Mouse (Mus musculus) spleen, adult 2 months (tissue): Measurements from ENCODE around the gene Mipol1. TPM values are rescaled to one million over a fixed set of nuclear protein-coding genes. Genes with fewer than 3 reads are reported as not detected.
"Not testable (repeated sequence)": the region's sequence is repeated elsewhere in the genome, so short reads cannot be mapped to it uniquely, and the experiment has no call there.

ENCODE experiments used
- DNase-seq, 2 experiments: peaks; one replicate each; pipeline versions ENCODE4 v3.0.0 to v3.0.0-alpha.2; 2012 to 2021; ENCODE audit warnings: low spot score in 2 of 2, low read depth in 1 of 2
- H3K27ac ChIP-seq: fragments of 200-500 bp; 2 replicates; pipeline ENCODE4 v1.5.1; 2012; ENCODE audit warnings: low read length, inconsistent platforms; ENCODE audit not compliant: insufficient read depth
- H3K27me3 ChIP-seq: fragments of 200-500 bp; 2 replicates; pipeline ENCODE4 v1.6.1; 2012; ENCODE audit warnings: mild to moderate bottlenecking, moderate library complexity, low read length, inconsistent platforms; ENCODE audit not compliant: control insufficient read depth, insufficient read depth
- H3K36me3 ChIP-seq: fragments of 200-500 bp; 2 replicates; pipeline ENCODE4 v1.6.1; 2012; ENCODE audit warnings: mild to moderate bottlenecking, low read length, inconsistent platforms; ENCODE audit not compliant: control insufficient read depth, insufficient read depth
- H3K4me1 ChIP-seq: fragments of 200-500 bp; 2 replicates; pipeline ENCODE4 v1.6.1; 2011; ENCODE audit warnings: inconsistent platforms; ENCODE audit not compliant: control insufficient read depth, insufficient read depth, insufficient read length
- H3K4me3 ChIP-seq: fragments of 200-500 bp; 2 replicates; pipeline ENCODE4 v1.5.1; 2011; ENCODE audit warnings: mild to moderate bottlenecking, inconsistent platforms; ENCODE audit not compliant: insufficient read depth, insufficient read length; ENCODE audit errors: extremely low read depth
- CTCF ChIP-seq: fragments of 200-500 bp; IDR thresholded peaks from 2 replicates; pipeline ENCODE4 v1.5.1; 2011; ENCODE audit warnings: mild to moderate bottlenecking, inconsistent platforms; ENCODE audit not compliant: insufficient read depth, insufficient read length, insufficient replicate concordance; ENCODE audit errors: extremely low read depth
- POLR2A ChIP-seq: fragments of 200-500 bp; IDR thresholded peaks from 2 replicates; pipeline ENCODE4 v1.6.1; 2011; ENCODE audit warnings: low read depth, low read length, inconsistent platforms
- WGBS: fragments of 180-500 bp; shearing (Covaris S2); methylation state at CpG from one replicate; pipeline ENCODE4 v1.1.7; 2018; 5-methylcytosine and 5-hydroxymethylcytosine counted together
- polyA plus RNA-seq: library from polyadenylated mRNA; depleted of rRNA; stranded (reverse); fragments of >200 nt; gene quantifications from 2 replicates; pipeline ENCODE4 v1.2.3, GENCODE M21; 2012

The Mipol1 gene
- polyA plus RNA-seq, 1 experiment: 0.60 TPM

DNA sequence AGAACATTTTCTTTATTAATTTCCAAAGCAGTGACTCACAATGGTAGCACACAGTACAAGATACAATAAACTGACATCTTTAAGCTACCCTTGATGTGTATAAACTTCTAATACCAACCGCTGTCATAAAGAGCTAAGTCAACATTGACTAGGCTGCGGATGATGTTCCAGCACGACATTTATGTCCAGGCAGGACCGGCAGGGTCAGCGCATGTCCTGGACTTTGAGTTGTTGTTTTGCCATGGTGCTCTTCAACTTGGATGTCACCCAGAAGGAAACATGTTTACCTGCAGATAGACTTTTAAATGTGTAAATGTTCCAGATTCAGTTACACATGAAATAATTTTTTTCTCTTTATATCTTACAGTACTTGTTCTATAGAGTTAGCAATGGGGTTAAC, 194.7 kb downstream of the Mipol1 start:
- no peak for DNase-seq
- no peak for TF ChIP-seq POLR2A
- TF ChIP-seq CTCF: no peak
- Histone ChIP-seq H3K27me3 (no peaks in the 10 kb centered on the region), H3K27ac (no peak overlapping the region), H3K4me1 (no peaks in the 10 kb centered on the region), H3K36me3 (no peaks in the 10 kb centered on the region), H3K4me3 (no peak overlapping the region)
- WGBS: 94% methylated on average over 5 of the region's 5 CpGs

DNA sequence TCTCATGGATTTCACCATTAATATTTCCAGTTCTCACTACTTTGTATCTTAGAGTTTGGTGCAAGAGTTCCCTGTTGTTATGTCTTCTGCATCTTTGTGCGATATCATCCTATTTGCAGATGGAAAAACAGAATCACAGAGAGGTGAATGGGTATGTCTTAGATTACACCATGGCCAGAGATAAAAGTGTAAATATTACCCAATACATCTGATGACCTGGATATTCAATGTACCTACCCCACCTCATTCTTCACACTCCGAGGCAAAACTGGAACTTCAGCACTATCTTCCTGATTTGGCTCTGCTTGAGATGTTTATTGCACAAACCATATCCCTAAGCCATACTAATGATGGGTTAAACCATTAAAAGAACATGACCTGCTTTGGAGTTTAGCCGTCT, 198.0 kb downstream of the Mipol1 start:
- DNase-seq: no peak
- WGBS: 90% methylated on average over 3 of the region's 3 CpGs
- no peak for TF ChIP-seq POLR2A
- TF ChIP-seq CTCF: no peak

DNA sequence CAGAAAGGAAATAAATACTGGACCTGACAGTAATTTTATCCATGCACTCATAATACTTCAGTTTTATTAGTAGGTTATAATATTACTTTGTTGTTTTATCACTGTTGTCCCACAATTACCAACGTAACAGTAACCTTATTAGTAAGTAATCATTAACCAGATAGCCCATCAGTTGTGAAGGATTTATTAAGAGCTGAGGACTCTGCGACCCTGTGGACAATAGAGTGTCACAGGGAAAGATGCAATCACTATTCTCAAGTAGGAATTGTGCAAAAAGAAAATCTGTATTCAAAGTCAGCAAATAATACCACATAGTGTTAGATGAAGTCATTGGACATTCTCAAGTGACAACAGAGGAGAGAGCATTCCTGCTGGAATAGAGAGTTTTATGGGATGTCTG, 198.5 kb downstream of the Mipol1 start:
- no peaks in the 10 kb centered on the region for H3K4me1 ChIP-seq
- TF ChIP-seq POLR2A (no peak), CTCF (no peak)
- H3K27me3 ChIP-seq: no peaks in the 10 kb centered on the region
- no peak overlapping the region for H3K27ac ChIP-seq
- no peak for DNase-seq
- 87% methylated on average over 2 of the region's 2 CpGs for WGBS
- H3K36me3 ChIP-seq: no peaks in the 10 kb centered on the region
- no peak overlapping the region for H3K4me3 ChIP-seq

More for the DNA sequence above, 198.0 kb downstream of the Mipol1 start:
- Histone ChIP-seq H3K4me3 (no peak overlapping the region; the same call in 1 of the 2 replicates), H3K27me3 (no peaks in the 10 kb centered on the region), H3K4me1 (no peaks in the 10 kb centered on the region), H3K36me3 (no peaks in the 10 kb centered on the region), H3K27ac (no peak overlapping the region)

DNA sequence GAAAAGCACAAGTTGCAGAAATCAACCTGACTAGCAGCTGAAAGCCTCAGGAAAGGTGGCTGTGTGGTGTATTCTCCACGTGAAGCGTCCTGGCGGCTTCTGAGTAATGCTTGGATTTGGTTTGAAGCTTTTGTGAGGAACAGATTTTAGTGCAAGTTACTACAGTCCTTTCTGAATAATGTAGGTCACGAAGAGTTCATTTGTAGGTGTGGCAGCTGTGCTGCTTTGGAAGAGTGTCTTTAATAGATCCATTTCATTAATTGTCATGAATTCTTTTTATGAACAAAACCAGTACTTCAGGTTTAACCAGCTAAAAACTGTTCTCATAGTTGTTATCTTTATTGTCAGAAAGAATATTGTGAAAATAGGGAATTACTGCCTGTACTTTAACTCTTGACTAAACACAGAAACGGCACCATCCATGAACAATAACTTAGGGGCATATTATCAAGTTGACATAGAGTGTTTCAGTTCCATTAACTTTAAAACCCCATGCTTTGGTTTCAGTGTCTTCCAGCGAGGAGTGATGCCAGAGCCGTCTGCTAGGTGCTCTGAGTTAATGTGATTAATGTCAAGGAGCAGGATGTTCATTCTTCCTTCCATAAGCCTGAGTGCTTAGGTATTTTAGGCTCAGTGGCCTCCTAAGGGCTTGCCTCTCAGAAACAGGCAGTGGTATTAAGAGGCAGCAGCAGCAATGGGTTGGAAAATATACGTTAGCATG, 206.9 kb downstream of the Mipol1 start:
- not testable (repeated sequence) for H3K36me3 ChIP-seq, H3K4me3 ChIP-seq, H3K27ac ChIP-seq, DNase-seq, H3K4me1 ChIP-seq, H3K27me3 ChIP-seq
- 87% methylated on average over 8 of the region's 8 CpGs for WGBS

DNA sequence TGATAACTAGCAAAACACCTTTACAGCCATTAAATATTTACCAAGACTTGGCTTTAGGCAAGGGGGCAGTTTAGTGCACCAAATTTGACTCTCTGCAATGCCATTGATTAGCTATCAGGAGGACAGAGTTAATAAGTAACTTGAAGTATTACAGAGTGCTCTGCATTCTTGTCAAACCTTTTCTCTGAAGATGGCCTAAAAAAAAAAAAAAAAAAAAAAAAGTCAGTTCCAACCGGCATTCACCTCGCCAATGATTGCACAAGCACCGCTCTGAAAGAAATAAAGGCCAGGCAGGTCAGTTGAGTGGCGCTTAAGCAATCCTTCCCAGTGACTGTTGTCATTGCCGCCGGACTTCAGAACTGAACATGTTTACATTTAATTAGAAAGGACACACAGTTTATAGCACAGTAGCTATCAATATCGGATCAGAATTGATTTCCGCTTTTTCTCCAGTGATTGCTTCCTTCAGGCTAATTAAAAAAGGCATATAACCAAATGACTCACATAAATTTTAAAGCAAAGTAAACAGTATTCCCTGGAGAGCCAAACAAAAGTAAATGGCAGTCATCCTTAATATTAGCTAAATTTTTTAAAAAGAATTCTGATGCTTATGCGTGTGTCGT, 214.2 kb downstream of the Mipol1 start:
- H3K27ac ChIP-seq: no peak overlapping the region
- TF ChIP-seq POLR2A (no peak), CTCF (no peak)
- H3K4me1 ChIP-seq: no peaks in the 10 kb centered on the region
- WGBS: 91% methylated on average over 10 of the region's 10 CpGs
- DNase-seq: no peak
- no peaks in the 10 kb centered on the region for H3K27me3 ChIP-seq
- no peaks in the 10 kb centered on the region for H3K36me3 ChIP-seq
- no peak overlapping the region for H3K4me3 ChIP-seq

DNA sequence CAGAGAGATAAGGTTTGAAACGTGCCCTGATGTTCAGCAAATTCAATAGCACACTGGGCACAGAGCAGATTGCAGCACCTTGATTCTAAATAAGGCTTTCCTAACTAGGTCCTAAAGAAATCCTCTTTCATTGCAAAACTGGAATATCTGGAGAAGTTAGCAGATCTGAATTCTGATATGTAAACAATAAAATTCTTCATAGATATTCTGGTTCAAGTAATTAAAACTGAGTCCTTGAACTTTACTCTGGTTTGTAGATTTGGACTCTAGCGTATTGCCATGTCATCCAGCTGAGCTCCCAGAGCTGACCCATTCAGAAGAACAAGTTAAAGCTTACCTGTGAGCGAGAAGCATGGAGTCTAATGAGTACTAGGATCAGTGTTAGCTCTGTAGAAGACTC, 217.1 kb downstream of the Mipol1 start:
- Histone ChIP-seq H3K36me3 (no peaks in the 10 kb centered on the region), H3K4me3 (no peak overlapping the region), H3K27ac (no peak overlapping the region), H3K27me3 (no peaks in the 10 kb centered on the region), H3K4me1 (no peaks in the 10 kb centered on the region)
- no peak for TF ChIP-seq POLR2A
- TF ChIP-seq CTCF: no peak
- no peak for DNase-seq
- 77% methylated on average over 3 of the region's 3 CpGs for WGBS

DNA sequence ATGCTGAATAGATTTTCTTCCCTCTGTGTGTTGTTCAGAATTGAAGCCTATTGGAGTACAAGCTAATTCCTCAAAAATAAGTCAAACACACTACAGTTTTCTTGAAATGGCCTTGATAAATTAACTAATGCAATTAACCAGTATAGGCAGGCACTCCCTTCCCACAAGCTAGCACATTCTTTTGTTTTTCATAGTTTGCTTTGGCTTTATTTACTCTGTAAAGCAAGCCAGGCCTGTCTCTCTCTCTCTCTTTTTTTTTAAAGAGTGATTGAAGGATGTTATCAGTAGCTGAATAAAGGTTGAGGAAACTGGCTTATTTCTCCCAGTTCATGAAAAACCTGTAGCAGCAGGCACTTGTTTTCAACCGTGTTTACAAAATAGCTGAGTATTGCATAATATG, 219.1 kb downstream of the Mipol1 start:
- no peak for TF ChIP-seq POLR2A
- no peaks in the 10 kb centered on the region for H3K27me3 ChIP-seq
- WGBS: 88% methylated on average over 1 of the region's 1 CpGs
- H3K4me3 ChIP-seq: no peak overlapping the region
- H3K4me1 ChIP-seq: no peaks in the 10 kb centered on the region
- H3K27ac ChIP-seq: no peak overlapping the region
- no peak for DNase-seq
- no peaks in the 10 kb centered on the region for H3K36me3 ChIP-seq
